Mouse (Mus musculus): Measurements from ENCODE around the gene Wbp11. TPM values are rescaled to one million over a fixed set of nuclear protein-coding genes. Genes with fewer than 3 reads are reported as not detected.
A peak's percentile ranks its signal among the peaks of the same experiment; 100 is the strongest.

The Wbp11 gene
- polyA plus RNA-seq, 1 experiment: 32.0 TPM

- TF ChIP-seq POLR2A (IDR thresholded peaks at IDR 0.05; ENCODE audit: low read depth, low read length) (no peak), CTCF (IDR thresholded peaks at IDR 0.05; ENCODE audit: extremely low read depth, insufficient read length, insufficient replicate concordance, low read depth, low read length) (no peak)
- Histone ChIP-seq H3K27ac (ENCODE audit: insufficient read depth, low read depth, low read length) (no peak overlapping the region), H3K4me1 (ENCODE audit: control insufficient read depth, insufficient read depth, insufficient read length, low read length) (peaks cover 7% of the 10 kb centered on the region), H3K36me3 (ENCODE audit: control insufficient read depth, insufficient read depth, low read length) (no peaks in the 10 kb centered on the region), H3K4me3 (ENCODE audit: low read depth, low read length) (no peak overlapping the region), H3K27me3 (ENCODE audit: control insufficient read depth, insufficient read depth, low read length) (no peaks in the 10 kb centered on the region)
- 69% methylated on average over 8 of the region's 8 CpGs for WGBS
Measured at GRCm38 (mm10) chr6:136858420-136858819, 30.4 kb upstream of the Wbp11 start.

DNA sequence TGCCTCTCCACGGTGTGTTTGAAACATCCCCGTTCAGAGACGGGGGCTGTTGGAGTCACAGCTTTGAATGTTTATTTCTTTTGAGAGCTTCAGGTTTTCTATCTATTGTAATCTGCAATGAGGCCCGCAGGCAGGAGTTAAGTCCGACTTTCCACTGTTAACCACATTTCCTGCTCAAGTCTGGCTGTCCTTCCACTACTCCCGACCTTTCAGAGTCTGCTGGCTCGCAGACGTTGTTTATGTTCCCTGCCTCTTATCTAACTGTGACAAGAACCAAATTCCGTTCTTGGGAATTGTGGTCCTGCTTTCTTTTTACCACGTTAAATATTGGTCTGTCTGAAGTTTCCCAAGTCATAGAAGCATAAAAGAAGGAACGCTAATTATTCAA, 29.8 kb upstream of the Wbp11 start:
- 13% methylated on average over 11 of the region's 11 CpGs for WGBS
- 0 out of 2 replicates have a peak overlapping the region, but pooled peaks have one; percentile 6 for H3K27ac ChIP-seq (ENCODE audit: insufficient read depth, low read depth, low read length)
- TF ChIP-seq POLR2A (IDR thresholded peaks at IDR 0.05; ENCODE audit: low read depth, low read length): no peak
- no peak for TF ChIP-seq CTCF (IDR thresholded peaks at IDR 0.05; ENCODE audit: extremely low read depth, insufficient read length, insufficient replicate concordance, low read depth, low read length)
- H3K4me3 ChIP-seq (ENCODE audit: low read depth, low read length): peak overlapping the region; percentile 21
- H3K36me3 ChIP-seq (ENCODE audit: control insufficient read depth, insufficient read depth, low read length): no peaks in the 10 kb centered on the region
- peaks cover 7% of the 10 kb centered on the region for H3K4me1 ChIP-seq (ENCODE audit: control insufficient read depth, insufficient read depth, insufficient read length, low read length)
- H3K27me3 ChIP-seq (ENCODE audit: control insufficient read depth, insufficient read depth, low read length): no peaks in the 10 kb centered on the region

- no peaks in the 10 kb centered on the region for H3K27me3 ChIP-seq (ENCODE audit: control insufficient read depth, insufficient read depth, low read length)
- 0 out of 2 replicates have a peak within 1 kb of the TSS, but pooled peaks have one; percentile 6 for H3K27ac ChIP-seq (ENCODE audit: insufficient read depth, low read depth, low read length)
- 50% methylated on average over 18 of the region's 18 CpGs for WGBS
- no peaks in the 10 kb centered on the region for H3K36me3 ChIP-seq (ENCODE audit: control insufficient read depth, insufficient read depth, low read length)
- H3K4me3 ChIP-seq (ENCODE audit: low read depth, low read length): peak within 1 kb of the TSS; percentile 21
- TF ChIP-seq CTCF (IDR thresholded peaks at IDR 0.05; ENCODE audit: extremely low read depth, insufficient read length, insufficient replicate concordance, low read depth, low read length): no peak
- TF ChIP-seq POLR2A (IDR thresholded peaks at IDR 0.05; ENCODE audit: low read depth, low read length): no peak
- H3K4me1 ChIP-seq (ENCODE audit: control insufficient read depth, insufficient read depth, insufficient read length, low read length): peaks cover 7% of the 10 kb centered on the region
Measured at GRCm38 (mm10) chr6:136857186-136857872, 29.3 kb upstream of the Wbp11 start, which contains the start of gene Art4. Gene Art4 (minus strand): TSS chr6:136857733.

DNA sequence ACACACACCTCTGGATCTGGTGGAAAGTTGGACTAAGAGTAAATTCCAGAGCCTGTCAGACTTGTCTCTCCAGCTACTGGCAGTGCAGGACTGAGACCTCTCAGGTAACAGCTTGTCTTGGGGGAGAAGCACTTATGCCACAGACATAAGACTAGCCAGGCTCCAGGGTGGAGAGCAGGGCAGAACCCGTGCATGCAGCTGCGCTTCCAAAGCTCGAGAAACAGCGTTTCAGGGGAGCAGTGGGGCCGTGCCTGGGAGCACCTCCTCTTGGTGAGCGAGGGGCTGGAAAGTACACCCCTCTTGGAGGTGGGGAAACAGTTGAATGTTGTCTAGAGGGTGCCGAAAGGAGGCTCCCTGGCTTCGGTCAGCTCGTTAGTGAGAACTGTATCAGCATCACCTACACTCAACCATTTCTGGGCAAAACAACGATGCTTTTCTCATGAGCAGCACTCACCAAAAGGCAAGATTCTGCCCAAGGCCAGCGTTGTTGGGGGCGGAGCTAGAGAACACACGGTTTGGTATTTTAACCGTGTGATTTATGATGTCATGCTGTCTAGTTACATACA, 28.1 kb upstream of the Wbp11 start:
- H3K27ac ChIP-seq (ENCODE audit: insufficient read depth, low read depth, low read length): no peak overlapping the region
- no peak overlapping the region for H3K4me3 ChIP-seq (ENCODE audit: low read depth, low read length)
- 41% methylated on average over 14 of the region's 14 CpGs for WGBS

DNA sequence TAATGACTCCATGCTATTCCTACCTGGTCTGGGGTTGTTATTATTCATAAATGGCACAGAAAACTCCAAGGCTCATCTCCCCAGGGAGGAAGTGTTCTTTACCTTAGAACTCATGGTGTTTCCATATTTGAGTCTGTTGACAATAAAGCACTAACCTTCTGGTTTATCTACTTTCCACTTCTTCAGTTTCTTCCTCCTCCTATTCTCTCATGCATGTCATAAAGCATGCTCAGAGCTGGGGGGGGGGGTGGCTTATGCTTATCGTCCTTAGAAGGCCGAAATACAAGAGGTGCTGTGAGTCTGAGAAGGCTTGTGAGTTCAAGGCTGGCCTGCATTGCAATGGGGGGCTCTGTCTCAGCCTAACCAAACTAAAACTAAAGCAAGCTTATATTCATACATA, 27.1 kb upstream of the Wbp11 start:
- no peak overlapping the region for H3K4me3 ChIP-seq (ENCODE audit: low read depth, low read length)
- no peak overlapping the region for H3K27ac ChIP-seq (ENCODE audit: insufficient read depth, low read depth, low read length)

More for the DNA sequence above, 28.1 kb upstream of the Wbp11 start:
- H3K27me3 ChIP-seq (ENCODE audit: control insufficient read depth, insufficient read depth, low read length): no peaks in the 10 kb centered on the region
- no peaks in the 10 kb centered on the region for H3K36me3 ChIP-seq (ENCODE audit: control insufficient read depth, insufficient read depth, low read length)
- peaks cover 7% of the 10 kb centered on the region for H3K4me1 ChIP-seq (ENCODE audit: control insufficient read depth, insufficient read depth, insufficient read length, low read length)
- no peak for TF ChIP-seq POLR2A (IDR thresholded peaks at IDR 0.05; ENCODE audit: low read depth, low read length)

GRCm38 (mm10) chr6:136854361-136854781, 26.3 kb upstream of the Wbp11 start:
- WGBS: 87% methylated on average over 11 of the region's 11 CpGs
- Histone ChIP-seq H3K36me3 (ENCODE audit: control insufficient read depth, insufficient read depth, low read length) (no peaks in the 10 kb centered on the region), H3K27me3 (ENCODE audit: control insufficient read depth, insufficient read depth, low read length) (no peaks in the 10 kb centered on the region), H3K4me1 (ENCODE audit: control insufficient read depth, insufficient read depth, insufficient read length, low read length) (peaks cover 7% of the 10 kb centered on the region), H3K4me3 (ENCODE audit: low read depth, low read length) (no peak overlapping the region), H3K27ac (ENCODE audit: insufficient read depth, low read depth, low read length) (no peak overlapping the region)
- TF ChIP-seq CTCF (IDR thresholded peaks at IDR 0.05; ENCODE audit: extremely low read depth, insufficient read length, insufficient replicate concordance, low read depth, low read length): no peak
- TF ChIP-seq POLR2A (IDR thresholded peaks at IDR 0.05; ENCODE audit: low read depth, low read length): no peak

More for the DNA sequence above, 27.1 kb upstream of the Wbp11 start:
- H3K36me3 ChIP-seq (ENCODE audit: control insufficient read depth, insufficient read depth, low read length): no peaks in the 10 kb centered on the region
- TF ChIP-seq CTCF (IDR thresholded peaks at IDR 0.05; ENCODE audit: extremely low read depth, insufficient read length, insufficient replicate concordance, low read depth, low read length) (no peak), POLR2A (IDR thresholded peaks at IDR 0.05; ENCODE audit: low read depth, low read length) (no peak)
- no peaks in the 10 kb centered on the region for H3K27me3 ChIP-seq (ENCODE audit: control insufficient read depth, insufficient read depth, low read length)
- WGBS: 66% methylated on average over 2 of the region's 2 CpGs
- peaks cover 7% of the 10 kb centered on the region for H3K4me1 ChIP-seq (ENCODE audit: control insufficient read depth, insufficient read depth, insufficient read length, low read length)

DNA sequence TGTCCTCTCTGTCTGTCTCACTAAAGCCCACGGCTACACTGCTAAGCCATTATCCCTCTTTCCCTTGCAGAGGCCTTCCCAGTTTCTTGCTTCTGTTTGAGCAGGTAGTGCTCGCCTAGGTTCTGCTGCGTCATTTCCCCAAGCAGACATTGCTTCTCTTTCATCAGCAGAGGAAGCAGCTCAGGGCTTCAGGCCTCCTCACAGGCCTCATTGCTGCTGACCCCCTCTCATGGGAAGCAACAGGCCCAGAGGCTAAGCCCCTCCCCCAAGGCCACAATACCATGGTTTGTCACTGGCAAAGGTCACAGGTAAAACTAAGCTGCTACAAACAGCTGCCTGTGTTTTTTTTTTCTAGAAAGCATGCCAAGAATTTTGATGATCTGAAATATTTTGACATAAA, 24.7 kb upstream of the Wbp11 start:
- H3K4me3 ChIP-seq (ENCODE audit: low read depth, low read length): no peak overlapping the region
- H3K27ac ChIP-seq (ENCODE audit: insufficient read depth, low read depth, low read length): no peak overlapping the region
- no peaks in the 10 kb centered on the region for H3K36me3 ChIP-seq (ENCODE audit: control insufficient read depth, insufficient read depth, low read length)
- H3K27me3 ChIP-seq (ENCODE audit: control insufficient read depth, insufficient read depth, low read length): no peaks in the 10 kb centered on the region
- peaks cover 7% of the 10 kb centered on the region for H3K4me1 ChIP-seq (ENCODE audit: control insufficient read depth, insufficient read depth, insufficient read length, low read length)
- WGBS: 65% methylated on average over 3 of the region's 3 CpGs
- TF ChIP-seq POLR2A (IDR thresholded peaks at IDR 0.05; ENCODE audit: low read depth, low read length) (no peak), CTCF (IDR thresholded peaks at IDR 0.05; ENCODE audit: extremely low read depth, insufficient read length, insufficient replicate concordance, low read depth, low read length) (no peak)

Measured in small intestine, adult 2 months (tissue).